Mouse (Mus musculus) hindbrain, postnatal 0 days (tissue): ENCODE results near the gene Timp4. TPM values are rescaled to one million over a fixed set of nuclear protein-coding genes. Genes with fewer than 3 reads are reported as not detected.
A peak's percentile ranks its signal among the peaks of the same experiment; 100 is the strongest.

ENCODE experiments used
- ATAC-seq: fragments of 200-750 bp; cut with Nextera tagmentation; 2 replicates; pipeline ENCODE4 v1.8.0; 2017; ENCODE audit warnings: mild to moderate bottlenecking, moderate TSS enrichment, moderate library complexity
- DNase-seq: peaks from one replicate; pipeline ENCODE4 v3.0.0-alpha.2; 2015; ENCODE audit warnings: low spot score
- H3K27ac ChIP-seq: fragments of 300-500 bp; sonication (generic); 2 replicates; pipeline ENCODE4 v1.5.1; 2014; ENCODE audit warnings: mild to moderate bottlenecking
- H3K27me3 ChIP-seq: fragments of 300-500 bp; sonication (generic); 2 replicates; pipeline ENCODE4 v1.6.1; 2014; ENCODE audit warnings: low read length, mixed read lengths; ENCODE audit not compliant: insufficient read depth
- H3K36me3 ChIP-seq: fragments of 300-500 bp; sonication (generic); 2 replicates; pipeline ENCODE4 v1.6.1; 2014; ENCODE audit warnings: low read length, mixed read lengths; ENCODE audit not compliant: insufficient read depth
- H3K4me1 ChIP-seq: fragments of 300-500 bp; sonication (generic); 2 replicates; pipeline ENCODE4 v1.6.1; 2014; ENCODE audit warnings: antibody characterized with exemption, low read length, mixed read lengths; ENCODE audit not compliant: insufficient read depth
- H3K4me2 ChIP-seq: fragments of 300-500 bp; sonication (generic); 2 replicates; pipeline ENCODE4 v1.6.1; 2014; ENCODE audit warnings: low read depth, mild to moderate bottlenecking, low read length, moderate library complexity, mixed read lengths
- H3K4me3 ChIP-seq: fragments of 300-500 bp; sonication (generic); 2 replicates; pipeline ENCODE4 v1.5.1; 2014; ENCODE audit warnings: low read length
- H3K9ac ChIP-seq: fragments of 300-500 bp; sonication (generic); replicated peaks from 2 replicates; pipeline ENCODE4 v1.6.1; 2014; ENCODE audit warnings: mild to moderate bottlenecking, low read length, moderate library complexity, mixed read lengths
- H3K9me3 ChIP-seq: fragments of 300-500 bp; sonication (generic); 2 replicates; pipeline ENCODE4 v1.6.1; 2016; ENCODE audit warnings: low read length, mixed read lengths
- CTCF ChIP-seq: IDR thresholded peaks from 2 replicates; pipeline ENCODE4 v1.5.1; 2016; ENCODE audit warnings: antibody characterized with exemption, control low read depth, low read depth
- WGBS: fragments of 180-500 bp; shearing (Covaris S2); extraction: QIAGEN DNeasy Blood & Tissue Kit; methylation state at CpG from one replicate; pipeline ENCODE4 v1.1.7; 2014; 5-methylcytosine and 5-hydroxymethylcytosine counted together
- polyA plus RNA-seq: library from polyadenylated mRNA; unstranded; fragments of >200 nt; fragmentation: Nextera tagmentation; extraction: Ambion mirVana; gene quantifications from 2 replicates; pipeline ENCODE4 v1.2.1, GENCODE M21; 2015
- total RNA-seq: library from RNA; depleted of rRNA; stranded (reverse); fragments of >200 nt; gene quantifications from 2 replicates; pipeline ENCODE4 v1.2.3, GENCODE M21; 2014

The Timp4 gene
- total and polyA plus RNA-seq, 2 experiments from 2014 or later: 36.0 to 48.4 TPM

GRCm38 (mm10) chr6:115271866-115272271, 19.9 kb upstream of the Timp4 start:
- Histone ChIP-seq H3K4me1 (no peaks in the 10 kb centered on the region), H3K4me3 (no peak overlapping the region), H3K27ac (no peak overlapping the region), H3K9ac (no peak overlapping the region), H3K27me3 (no peaks in the 10 kb centered on the region), H3K4me2 (no peak overlapping the region), H3K36me3 (peaks cover 30% of the 10 kb centered on the region), H3K9me3 (no peaks in the 10 kb centered on the region)
- no peak for TF ChIP-seq CTCF
- 23% methylated on average over 4 of the region's 4 CpGs for WGBS
- DNase-seq (peak; percentile 62), ATAC-seq (no peak)

- TF ChIP-seq CTCF: no peak
- ATAC-seq: no peak
- no peaks in the 10 kb centered on the region for H3K4me1 ChIP-seq
These were observed 19.3 kb upstream of the Timp4 start for GRCm38 (mm10) chr6:115271326-115271725.

GRCm38 (mm10) chr6:115270085-115270484, 18.1 kb upstream of the Timp4 start:
- no peak for DNase-seq
- no peak for ATAC-seq
- TF ChIP-seq CTCF: no peak

More at GRCm38 (mm10) chr6:115271326-115271725, 19.3 kb upstream of the Timp4 start:
- Histone ChIP-seq H3K9me3 (no peaks in the 10 kb centered on the region), H3K27ac (no peak overlapping the region), H3K36me3 (peaks cover 31% of the 10 kb centered on the region), H3K27me3 (no peaks in the 10 kb centered on the region), H3K4me3 (no peak overlapping the region), H3K4me2 (no peak overlapping the region), H3K9ac (no peak overlapping the region)
- 60% methylated on average over 3 of the region's 3 CpGs for WGBS
- DNase-seq: no peak

GRCm38 (mm10) chr6:115269561-115269960, 17.6 kb upstream of the Timp4 start:
- H3K27me3 ChIP-seq: no peaks in the 10 kb centered on the region
- H3K9ac ChIP-seq: no peak overlapping the region
- WGBS: 80% methylated on average over 5 of the region's 5 CpGs
- no peak overlapping the region for H3K4me2 ChIP-seq
- H3K27ac ChIP-seq: no peak overlapping the region
- DNase-seq (no peak), ATAC-seq (no peak)
- H3K4me3 ChIP-seq: no peak overlapping the region
- no peaks in the 10 kb centered on the region for H3K9me3 ChIP-seq
- peaks cover 35% of the 10 kb centered on the region for H3K36me3 ChIP-seq
- no peaks in the 10 kb centered on the region for H3K4me1 ChIP-seq
- no peak for TF ChIP-seq CTCF

More at GRCm38 (mm10) chr6:115270085-115270484, 18.1 kb upstream of the Timp4 start:
- no peak overlapping the region for H3K9ac ChIP-seq
- H3K9me3 ChIP-seq: no peaks in the 10 kb centered on the region
- no peaks in the 10 kb centered on the region for H3K27me3 ChIP-seq
- WGBS: 64% methylated on average over 2 of the region's 2 CpGs
- no peak overlapping the region for H3K27ac ChIP-seq
- H3K36me3 ChIP-seq: peaks cover 35% of the 10 kb centered on the region
- no peak overlapping the region for H3K4me3 ChIP-seq
- H3K4me2 ChIP-seq: no peak overlapping the region
- no peaks in the 10 kb centered on the region for H3K4me1 ChIP-seq

GRCm38 (mm10) chr6:115268551-115269385, 16.8 kb upstream of the Timp4 start:
- Histone ChIP-seq H3K27ac (no peak overlapping the region), H3K4me1 (no peaks in the 10 kb centered on the region), H3K9ac (no peak overlapping the region), H3K9me3 (no peaks in the 10 kb centered on the region), H3K4me2 (no peak overlapping the region), H3K27me3 (no peaks in the 10 kb centered on the region), H3K36me3 (peaks cover 31% of the 10 kb centered on the region), H3K4me3 (no peak overlapping the region)
- WGBS: 86% methylated on average over 10 of the region's 10 CpGs
- ATAC-seq (no peak), DNase-seq (no peak)
- TF ChIP-seq CTCF: no peak

GRCm38 (mm10) chr6:115267916-115268315, 15.9 kb upstream of the Timp4 start:
- no peak overlapping the region for H3K4me3 ChIP-seq
- ATAC-seq (peak; percentile 92), DNase-seq (peak; percentile 90)
- no peak overlapping the region for H3K9ac ChIP-seq
- H3K4me2 ChIP-seq: no peak overlapping the region
- H3K27ac ChIP-seq: no peak overlapping the region
- WGBS: 33% methylated on average over 2 of the region's 2 CpGs
- H3K36me3 ChIP-seq: peaks cover 29% of the 10 kb centered on the region
- no peaks in the 10 kb centered on the region for H3K9me3 ChIP-seq
- H3K4me1 ChIP-seq: no peaks in the 10 kb centered on the region
- no peaks in the 10 kb centered on the region for H3K27me3 ChIP-seq
- peak; percentile 98 for TF ChIP-seq CTCF

GRCm38 (mm10) chr6:115266791-115267190, 14.8 kb upstream of the Timp4 start:
- DNase-seq (no peak), ATAC-seq (no peak)
- no peak overlapping the region for H3K9ac ChIP-seq
- H3K27ac ChIP-seq: no peak overlapping the region
- peaks cover 35% of the 10 kb centered on the region for H3K36me3 ChIP-seq
- TF ChIP-seq CTCF: no peak
- H3K4me2 ChIP-seq: no peak overlapping the region
- no peaks in the 10 kb centered on the region for H3K4me1 ChIP-seq
- 85% methylated on average over 5 of the region's 5 CpGs for WGBS
- no peaks in the 10 kb centered on the region for H3K9me3 ChIP-seq
- no peaks in the 10 kb centered on the region for H3K27me3 ChIP-seq
- H3K4me3 ChIP-seq: no peak overlapping the region
